Mouse (Mus musculus) T-cell, adult 2 months (primary cell): ENCODE results near the gene Rere.
A peak's percentile ranks its signal among the peaks of the same experiment; 100 is the strongest.

Experiments
- DNase-seq: peaks from one replicate; pipeline ENCODE4 v3.0.0; 2022; ENCODE audit warnings: low spot score

The Rere gene

DNA sequence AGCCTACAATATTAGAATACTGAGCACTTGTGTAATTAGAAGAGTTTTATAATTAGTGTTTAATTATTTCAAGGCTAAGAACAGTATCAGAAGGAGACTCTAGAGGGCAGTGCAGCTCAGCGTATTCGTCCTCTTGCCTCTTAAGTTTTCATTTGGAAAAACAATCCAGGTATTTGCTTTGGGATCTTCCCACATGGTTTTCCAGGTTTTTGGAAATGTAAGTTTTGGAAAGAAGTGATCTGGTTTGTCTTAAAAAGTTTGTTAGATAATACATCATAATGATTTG lies 65.9 kb downstream of the Rere start:
- no peak for DNase-seq

- no peak for DNase-seq
Observed at GRCm38 (mm10) chr4:150349680-150350101, 68.2 kb downstream of the Rere start.

GRCm38 (mm10) chr4:150351419-150352075 lies 70.1 kb downstream of the Rere start:
- no peak for DNase-seq

GRCm38 (mm10) chr4:150352736-150353135 lies 71.3 kb downstream of the Rere start:
- no peak for DNase-seq

DNA sequence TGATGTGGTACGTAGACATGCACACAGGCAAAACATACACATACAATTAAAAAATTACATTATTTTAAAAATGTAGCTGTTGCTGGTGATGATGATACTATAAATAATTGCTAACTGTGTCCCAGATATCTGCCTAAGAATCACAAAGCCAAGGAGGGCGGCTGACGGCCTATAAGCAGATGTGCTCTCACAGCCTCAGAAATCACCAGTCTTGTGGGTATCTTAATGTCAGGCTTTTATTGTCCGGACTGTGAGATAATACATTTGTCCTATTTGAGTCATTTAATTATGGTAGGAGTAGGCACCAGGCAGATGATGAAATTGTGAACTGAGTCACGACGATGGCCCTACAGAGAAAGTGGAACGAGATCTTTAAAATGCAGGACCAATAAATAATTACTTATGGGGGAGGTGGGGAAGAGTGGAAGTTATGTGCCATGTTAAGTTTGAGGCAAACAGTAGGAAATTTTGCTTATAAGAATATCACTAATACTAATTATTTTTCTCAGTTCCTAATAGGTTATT lies 72.0 kb downstream of the Rere start:
- DNase-seq = no peak

- DNase-seq = no peak
Observed at GRCm38 (mm10) chr4:150355801-150356200, 74.4 kb downstream of the Rere start.

- DNase-seq = no peak
Observed at GRCm38 (mm10) chr4:150361986-150362691, 80.7 kb downstream of the Rere start.

GRCm38 (mm10) chr4:150362858-150363257 lies 81.4 kb downstream of the Rere start:
- no peak for DNase-seq

- DNase-seq = no peak
Observed at GRCm38 (mm10) chr4:150364786-150365185, 83.3 kb downstream of the Rere start.

GRCm38 (mm10) chr4:150366510-150367208 lies 85.2 kb downstream of the Rere start:
- DNase-seq = peak; percentile 59

- DNase-seq = peak; percentile 65
Observed at GRCm38 (mm10) chr4:150371580-150372380, 90.3 kb downstream of the Rere start.

- no peak for DNase-seq
Observed at GRCm38 (mm10) chr4:150372631-150373041, 91.2 kb downstream of the Rere start.

GRCm38 (mm10) chr4:150373111-150374109 lies 92.0 kb downstream of the Rere start:
- DNase-seq = no peak

- no peak for DNase-seq
Observed at GRCm38 (mm10) chr4:150374651-150375447, 93.4 kb downstream of the Rere start.

DNA sequence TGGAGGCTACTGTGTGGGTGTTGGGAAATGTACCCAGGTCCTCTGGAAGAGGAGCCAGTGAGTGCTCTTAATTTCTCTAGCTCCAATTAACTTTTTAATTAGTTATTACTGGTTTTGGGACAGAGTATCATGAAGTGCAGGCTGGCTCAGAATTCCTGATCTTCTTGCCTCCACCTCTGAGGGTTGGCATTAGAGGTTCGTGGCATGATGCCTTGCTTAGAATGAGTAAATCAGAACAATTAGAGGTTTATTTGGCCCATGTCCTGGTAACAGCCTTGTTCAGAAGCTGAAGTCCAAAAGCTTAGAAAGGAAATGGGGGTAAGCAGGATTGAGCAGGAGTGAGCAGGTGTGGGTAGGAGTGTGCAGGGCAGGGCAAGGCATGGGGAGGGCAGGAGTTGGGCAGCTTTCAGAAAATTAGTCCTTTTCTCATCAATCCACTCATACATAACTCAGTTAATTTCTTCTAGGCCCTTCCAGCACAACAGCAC lies 94.0 kb downstream of the Rere start:
- DNase-seq = no peak

DNA sequence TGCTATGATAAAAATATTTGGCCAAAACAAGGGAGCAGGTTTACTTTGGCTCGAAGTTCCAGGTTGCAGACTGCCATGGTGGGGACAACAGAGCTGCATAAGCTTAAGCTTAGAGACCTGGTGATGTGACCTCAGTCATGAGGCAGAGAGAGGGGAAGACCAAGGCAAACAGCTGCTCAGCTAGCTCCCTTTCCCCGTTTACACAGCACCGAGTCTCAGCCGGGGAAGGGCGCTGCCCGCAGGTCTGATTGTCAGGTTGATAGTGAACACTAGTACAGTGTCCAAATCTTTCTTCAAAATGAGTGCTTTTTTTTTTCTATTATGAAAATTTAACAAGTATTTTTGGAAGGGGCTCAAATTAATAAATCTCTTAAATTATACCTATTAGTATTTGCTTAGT lies 97.9 kb downstream of the Rere start:
- no peak for DNase-seq

- DNase-seq = no peak
Observed at GRCm38 (mm10) chr4:150379772-150380171, 98.3 kb downstream of the Rere start.

DNA sequence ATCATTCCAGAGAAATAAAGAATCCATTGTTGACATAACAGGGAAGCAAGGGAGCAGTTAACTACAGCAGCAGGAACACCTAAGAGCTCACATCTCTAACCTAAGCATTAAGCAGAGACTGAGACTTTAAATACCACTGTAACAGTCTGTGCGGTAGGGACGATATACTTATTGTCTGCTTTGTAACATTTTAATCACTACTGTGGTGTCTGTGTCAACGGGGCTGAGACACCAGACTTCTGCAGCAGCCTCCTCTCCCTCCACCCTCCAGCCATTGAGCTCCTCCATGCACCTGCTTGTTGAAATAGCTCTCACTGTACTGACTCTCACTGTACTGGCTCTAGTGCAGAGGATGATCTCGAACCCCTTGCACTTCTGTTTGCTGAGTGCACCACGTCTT lies 98.8 kb downstream of the Rere start:
- DNase-seq = no peak

DNA sequence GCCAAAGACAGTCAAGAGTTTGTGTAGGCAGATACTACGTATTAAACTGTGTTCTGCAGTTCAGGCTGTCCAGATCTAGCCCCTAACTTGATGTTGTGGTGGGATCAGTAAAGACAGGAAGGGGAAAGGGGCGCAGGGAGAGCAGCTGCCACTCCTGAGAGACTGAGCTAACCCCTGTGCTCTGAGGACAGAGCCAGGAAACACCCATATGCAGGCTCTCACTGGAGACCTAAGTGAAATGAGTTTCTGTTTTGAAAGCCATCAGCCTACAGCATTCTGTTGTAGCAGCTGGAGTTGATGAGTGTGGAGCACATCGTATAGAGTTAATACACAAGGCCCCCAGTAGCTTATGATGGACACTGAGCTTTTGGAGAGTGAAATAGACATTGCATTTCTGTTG lies 101.1 kb downstream of the Rere start:
- DNase-seq = no peak

- no peak for DNase-seq
Observed at GRCm38 (mm10) chr4:150384405-150384804, 103.0 kb downstream of the Rere start.
